Mouse (Mus musculus) embryo, embryonic 11.5 days (tissue): ENCODE measurements around the gene Lrig2.

Source experiments
- DNase-seq: peaks from one replicate; pipeline ENCODE4 v3.0.0-alpha.2; 2012; ENCODE audit warnings: low read depth, low spot score

The Lrig2 gene

DNA sequence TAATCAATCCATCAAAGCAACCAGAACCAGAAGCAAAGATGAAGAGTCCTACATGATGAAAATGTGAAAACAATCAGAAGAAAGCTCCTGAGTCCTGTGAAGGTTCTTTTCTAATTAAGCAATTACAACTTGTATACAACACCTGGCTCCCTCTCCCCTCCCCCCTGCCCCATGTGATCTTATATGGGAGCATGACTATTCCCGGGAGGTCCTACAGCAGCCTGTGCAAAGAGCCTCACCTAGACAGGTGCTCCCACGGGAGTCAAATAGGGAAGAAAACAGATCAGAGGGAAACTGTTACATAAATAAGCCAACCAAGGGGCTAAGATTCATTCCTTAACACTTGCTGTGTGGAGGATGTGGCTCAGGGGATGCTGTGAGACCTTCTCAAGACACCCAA is 143.8 kb downstream of the Lrig2 start:
- no peak for DNase-seq

DNA sequence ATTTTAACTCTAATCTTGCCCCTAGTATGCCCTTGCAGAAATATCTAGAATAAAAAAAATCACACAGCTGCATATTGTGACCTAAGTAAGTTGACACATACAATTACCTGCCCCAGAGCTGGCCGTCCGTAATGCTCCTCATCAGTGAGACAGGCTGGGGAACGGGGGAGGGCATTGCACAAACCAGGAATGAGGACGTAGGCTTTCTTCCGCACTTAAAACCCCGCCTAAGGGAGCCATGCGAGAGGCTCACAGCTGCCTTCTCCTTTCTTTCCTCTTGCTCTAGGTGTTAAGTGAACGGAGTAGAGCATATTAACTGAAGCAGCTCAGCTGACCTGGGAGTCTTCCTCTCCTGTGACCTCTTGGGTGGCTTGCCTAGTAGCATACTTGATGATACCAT is 149.9 kb downstream of the Lrig2 start:
- DNase-seq, result no peak

DNA sequence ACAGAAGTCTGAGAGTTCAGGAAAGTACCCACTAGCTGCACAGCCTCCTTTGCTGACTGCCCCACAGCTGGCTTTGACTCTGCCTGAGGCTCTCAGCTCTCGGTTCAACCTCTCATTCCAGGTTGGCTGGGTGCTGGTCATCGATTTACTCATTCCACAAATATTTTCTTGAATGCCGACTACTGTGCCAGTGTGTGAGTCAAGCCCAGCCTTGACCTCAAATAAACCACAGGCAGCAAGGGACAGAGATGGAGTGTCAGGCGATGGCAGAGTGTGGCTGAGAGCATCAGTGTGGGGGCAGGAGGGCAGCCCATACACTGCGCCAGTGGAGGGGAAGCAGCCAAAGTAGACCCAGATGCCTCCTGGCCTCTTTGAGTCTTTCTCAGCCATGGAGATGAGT is 151.4 kb downstream of the Lrig2 start:
- DNase-seq, result no peak

GRCm38 (mm10) chr3:104359225-104360135 is 152.2 kb downstream of the Lrig2 start:
- no peak for DNase-seq

- DNase-seq, result no peak
Observed at GRCm38 (mm10) chr3:104358747-104359146, 153.0 kb downstream of the Lrig2 start.

- no peak for DNase-seq
Observed at GRCm38 (mm10) chr3:104356106-104356505, 155.6 kb downstream of the Lrig2 start.

DNA sequence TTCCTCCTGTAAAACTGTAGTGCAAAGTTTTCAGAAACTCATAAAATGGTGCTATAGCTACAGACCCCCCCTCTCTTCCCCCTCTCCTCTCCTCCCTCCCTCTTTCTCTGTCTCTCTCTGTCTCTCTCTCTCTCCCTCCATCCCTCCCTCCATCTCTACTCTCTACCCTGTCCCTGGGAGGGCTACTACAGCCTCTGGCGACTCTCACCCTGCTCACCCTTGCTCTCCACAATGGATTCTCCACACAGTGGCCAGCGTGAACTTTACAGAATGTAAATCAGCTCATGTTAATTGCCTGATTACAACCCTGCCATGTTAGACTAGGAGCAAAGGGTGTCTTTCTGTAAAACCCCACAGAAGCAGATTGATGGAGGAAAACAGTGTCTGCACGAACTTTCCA is 157.8 kb downstream of the Lrig2 start:
- no peak for DNase-seq

- DNase-seq, result no peak
Observed at GRCm38 (mm10) chr3:104352358-104353060, 159.2 kb downstream of the Lrig2 start.

DNA sequence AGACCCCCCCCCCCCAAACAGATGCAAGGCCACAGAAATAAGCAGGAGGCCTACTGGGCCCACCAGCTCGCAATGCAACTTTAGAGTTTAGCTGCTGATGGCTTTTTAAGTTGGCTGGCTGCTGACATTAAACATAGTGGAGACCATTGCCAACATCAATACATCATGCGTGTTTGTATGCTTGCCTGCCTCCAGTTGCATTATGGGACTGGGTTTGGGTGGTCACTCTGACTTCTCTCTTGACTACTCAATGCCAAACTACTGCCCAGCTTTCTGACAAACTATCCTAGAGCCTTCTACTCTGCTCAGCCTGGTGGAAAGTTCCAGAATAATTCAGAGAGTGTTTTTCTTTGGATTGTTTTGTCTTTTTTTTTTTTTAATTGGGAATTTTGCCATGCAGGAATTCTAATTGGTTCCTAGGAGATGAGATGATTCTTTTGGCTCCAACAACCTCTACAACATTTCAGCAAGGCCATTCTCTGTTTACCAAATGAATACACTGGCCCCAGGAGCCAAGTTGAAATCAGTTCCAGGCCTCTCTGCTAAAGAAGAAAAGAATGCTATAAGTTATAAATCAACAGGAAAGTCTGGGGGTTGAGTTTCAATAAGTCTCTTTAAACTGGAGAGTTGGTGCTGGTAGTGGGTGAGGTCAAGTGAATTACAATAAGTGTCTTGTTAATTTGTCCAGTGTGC is 161.3 kb downstream of the Lrig2 start:
- no peak for DNase-seq

- DNase-seq, result no peak
Observed at GRCm38 (mm10) chr3:104349847-104350228, 161.9 kb downstream of the Lrig2 start.

- DNase-seq, result no peak
Observed at GRCm38 (mm10) chr3:104349203-104349846, 162.4 kb downstream of the Lrig2 start.
